Mouse (Mus musculus): ENCODE results near the gene Kif21b. TPM values are rescaled to one million over a fixed set of nuclear protein-coding genes. Genes with fewer than 3 reads are reported as not detected.

Kif21b gene
- total and polyA plus RNA-seq, 2 experiments from 2014 or later, result 26.8 to 144 TPM

DNA sequence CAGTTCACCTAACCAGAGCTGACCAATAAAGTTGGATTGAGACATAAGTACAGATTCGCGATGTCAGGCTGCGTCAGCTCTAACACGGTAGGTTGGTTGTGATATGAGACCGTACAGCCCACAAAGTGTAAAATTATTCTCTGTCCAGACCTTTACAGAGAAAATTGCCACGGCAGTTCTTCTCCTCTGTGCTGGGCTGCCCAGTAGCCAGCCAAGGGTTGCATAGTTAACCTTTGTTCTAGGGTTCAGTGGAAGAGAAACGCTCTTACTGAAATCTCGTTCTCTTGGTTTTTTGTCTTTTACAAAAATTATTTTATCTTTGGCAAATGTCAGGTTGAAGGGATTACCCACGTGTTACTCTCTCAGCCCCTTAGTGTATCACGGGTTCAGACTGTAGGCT lies 91.2 kb downstream of the Kif21b start:
- no peak for TF ChIP-seq CTCF (IDR thresholded peaks at IDR 0.05; ENCODE audit: low read depth)
- H3K4me1 ChIP-seq (ENCODE audit: insufficient read depth, low read length), result peaks cover 9% of the 10 kb centered on the region; the same call in 1 of the 2 replicates
- H3K9me3 ChIP-seq (ENCODE audit: low read length), result no peaks in the 10 kb centered on the region
- no peak overlapping the region for H3K9ac ChIP-seq (replicated peaks; ENCODE audit: low read length)
- ATAC-seq (no peak), DNase-seq (ENCODE audit: low spot score) (no peak)
- no peak overlapping the region for H3K4me3 ChIP-seq (ENCODE audit: low read length)
- no peaks in the 10 kb centered on the region for H3K36me3 ChIP-seq (ENCODE audit: insufficient read depth, low read length)
- 85% methylated on average over 10 of the region's 10 CpGs for WGBS
- H3K27ac ChIP-seq, result no peak overlapping the region
- no peak overlapping the region for H3K4me2 ChIP-seq (ENCODE audit: low read depth, low read length)
- no peaks in the 10 kb centered on the region for H3K27me3 ChIP-seq (ENCODE audit: insufficient read depth, low read length)

DNA sequence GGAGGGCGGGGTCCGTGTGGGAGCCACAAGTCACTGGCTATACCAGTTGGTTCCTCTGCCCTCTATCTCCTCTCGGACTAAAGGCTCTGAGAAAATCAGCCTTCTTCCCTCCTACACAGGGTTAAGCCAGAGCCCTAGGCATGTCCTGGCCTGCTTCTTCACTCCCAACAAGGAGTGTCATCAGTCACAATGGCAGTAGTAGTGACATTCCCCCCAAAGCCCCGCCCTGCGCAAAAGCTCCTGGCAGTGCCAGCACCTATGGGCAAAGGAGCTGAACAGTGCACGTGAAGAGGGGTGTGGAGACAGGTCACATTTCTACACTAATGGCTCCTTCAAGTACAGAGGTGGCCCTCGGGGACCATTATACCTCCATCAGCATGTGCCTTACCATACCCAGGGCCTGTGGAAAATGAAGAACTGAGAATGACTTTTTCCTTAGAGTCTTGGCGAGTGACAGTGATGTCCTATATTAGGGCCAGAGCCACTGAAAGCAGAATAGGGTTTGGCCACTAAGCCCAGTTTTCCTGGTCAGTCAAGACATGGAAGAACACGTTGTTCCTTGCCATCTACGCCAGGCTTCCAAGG lies 92.7 kb downstream of the Kif21b start:
- Histone ChIP-seq H3K4me1 (ENCODE audit: insufficient read depth, low read length) (peaks cover 22% of the 10 kb centered on the region; the same call in 1 of the 2 replicates), H3K4me2 (ENCODE audit: low read depth, low read length) (no peak overlapping the region), H3K27ac (no peak overlapping the region), H3K36me3 (ENCODE audit: insufficient read depth, low read length) (no peaks in the 10 kb centered on the region), H3K9ac (replicated peaks; ENCODE audit: low read length) (no peak overlapping the region), H3K4me3 (ENCODE audit: low read length) (no peak overlapping the region), H3K27me3 (ENCODE audit: insufficient read depth, low read length) (no peaks in the 10 kb centered on the region), H3K9me3 (ENCODE audit: low read length) (no peaks in the 10 kb centered on the region)
- no peak for ATAC-seq
- no peak for DNase-seq (ENCODE audit: low spot score)
- no peak for TF ChIP-seq CTCF (IDR thresholded peaks at IDR 0.05; ENCODE audit: low read depth)
- WGBS, result 91% methylated on average over 10 of the region's 10 CpGs

- DNase-seq (ENCODE audit: low spot score) (no peak), ATAC-seq (no peak)
- H3K27ac ChIP-seq, result no peak overlapping the region
- no peaks in the 10 kb centered on the region for H3K9me3 ChIP-seq (ENCODE audit: low read length)
- H3K4me1 ChIP-seq (ENCODE audit: insufficient read depth, low read length), result peaks cover 26% of the 10 kb centered on the region; the same call in 1 of the 2 replicates
- H3K27me3 ChIP-seq (ENCODE audit: insufficient read depth, low read length), result no peaks in the 10 kb centered on the region
- H3K4me3 ChIP-seq (ENCODE audit: low read length), result no peak overlapping the region
- no peak overlapping the region for H3K4me2 ChIP-seq (ENCODE audit: low read depth, low read length)
- no peak overlapping the region for H3K9ac ChIP-seq (replicated peaks; ENCODE audit: low read length)
- no peaks in the 10 kb centered on the region for H3K36me3 ChIP-seq (ENCODE audit: insufficient read depth, low read length)
- WGBS, result 79% methylated on average over 8 of the region's 8 CpGs
- TF ChIP-seq CTCF (IDR thresholded peaks at IDR 0.05; ENCODE audit: low read depth), result no peak
These were observed 94.7 kb downstream of the Kif21b start for GRCm38 (mm10) chr1:136225846-136226245.

DNA sequence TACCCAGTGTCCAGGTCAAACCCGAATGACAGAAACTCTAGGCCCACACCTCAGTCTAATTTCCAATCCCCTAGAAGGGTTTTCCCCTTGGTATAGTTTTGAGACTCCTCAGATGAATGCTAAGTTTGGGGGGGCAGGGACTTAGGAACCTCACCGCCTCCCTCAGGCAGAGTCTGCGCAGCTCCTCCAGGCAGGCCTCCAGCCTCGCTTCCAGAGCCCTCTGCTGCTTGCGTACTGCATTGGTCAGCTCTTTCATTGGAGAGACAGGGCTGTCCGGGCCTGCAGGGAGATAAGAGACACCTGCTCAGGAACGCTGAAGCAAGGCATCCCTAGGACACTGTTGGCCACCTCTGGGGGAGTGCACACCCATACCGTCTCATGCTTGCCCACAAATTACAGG lies 95.4 kb downstream of the Kif21b start:
- H3K4me2 ChIP-seq (ENCODE audit: low read depth, low read length), result no peak overlapping the region
- H3K9ac ChIP-seq (replicated peaks; ENCODE audit: low read length), result no peak overlapping the region
- H3K9me3 ChIP-seq (ENCODE audit: low read length), result no peaks in the 10 kb centered on the region
- no peak overlapping the region for H3K4me3 ChIP-seq (ENCODE audit: low read length)
- no peaks in the 10 kb centered on the region for H3K27me3 ChIP-seq (ENCODE audit: insufficient read depth, low read length)
- no peak for ATAC-seq
- no peak overlapping the region for H3K27ac ChIP-seq
- no peaks in the 10 kb centered on the region for H3K36me3 ChIP-seq (ENCODE audit: insufficient read depth, low read length)
- TF ChIP-seq CTCF (IDR thresholded peaks at IDR 0.05; ENCODE audit: low read depth), result no peak
- 96% methylated on average over 8 of the region's 8 CpGs for WGBS
- H3K4me1 ChIP-seq (ENCODE audit: insufficient read depth, low read length), result peaks cover 26% of the 10 kb centered on the region; the same call in 1 of the 2 replicates
- no peak for DNase-seq (ENCODE audit: low spot score)

Other genes starting within 250 kb of the Kif21b start
- 0.25 and 0.58 TPM in 2 replicates for gene Pkp1, start 212.2 kb upstream of the Kif21b start, total RNA-seq (2014; rRNA removed)
- 0.09 and 0.14 TPM in 2 replicates for gene Pkp1, start 212.2 kb upstream of the Kif21b start, polyA plus RNA-seq (2015; fragmentation: Nextera tagmentation; extraction: Ambion mirVana)
- gene Igfn1, start 125.0 kb upstream of the Kif21b start, total RNA-seq (2014; rRNA removed), result 0.11 TPM in 1 of 2 replicates, not detected in the other
- 0.04 and 0.05 TPM in 2 replicates for gene Igfn1, start 125.0 kb upstream of the Kif21b start, polyA plus RNA-seq (2015; fragmentation: Nextera tagmentation; extraction: Ambion mirVana)
- 152 and 166 TPM in 2 replicates for gene Tmem9, start 123.2 kb upstream of the Kif21b start, total RNA-seq (2014; rRNA removed)
- gene Tmem9, start 123.2 kb upstream of the Kif21b start, polyA plus RNA-seq (2015; fragmentation: Nextera tagmentation; extraction: Ambion mirVana), result 195 and 196 TPM in 2 replicates
- gene Ascl5, start 80.6 kb upstream of the Kif21b start, total RNA-seq (2014; rRNA removed), result not detected in 2 replicates
- 0.38 and 0.47 TPM in 2 replicates for gene Ascl5, start 80.6 kb upstream of the Kif21b start, polyA plus RNA-seq (2015; fragmentation: Nextera tagmentation; extraction: Ambion mirVana)
- gene Cacna1s, start 78.6 kb upstream of the Kif21b start, total RNA-seq (2014; rRNA removed), result 1.9 and 4.1 TPM in 2 replicates
- 0.53 and 0.69 TPM in 2 replicates for gene Cacna1s, start 78.6 kb upstream of the Kif21b start, polyA plus RNA-seq (2015; fragmentation: Nextera tagmentation; extraction: Ambion mirVana)
- gene Mroh3, start 81.4 kb downstream of the Kif21b start, total RNA-seq (2014; rRNA removed), result 0.84 TPM in 1 of 2 replicates, not detected in the other
- 0.19 and 0.23 TPM in 2 replicates for gene Mroh3, start 81.4 kb downstream of the Kif21b start, polyA plus RNA-seq (2015; fragmentation: Nextera tagmentation; extraction: Ambion mirVana)
- 4.5 and 11.3 TPM in 2 replicates for gene Inava, start 102.9 kb downstream of the Kif21b start, total RNA-seq (2014; rRNA removed)
- gene Inava, start 102.9 kb downstream of the Kif21b start, polyA plus RNA-seq (2015; fragmentation: Nextera tagmentation; extraction: Ambion mirVana), result 2.8 and 2.9 TPM in 2 replicates
- gene Gpr25, start 129.5 kb downstream of the Kif21b start, total RNA-seq (2014; rRNA removed), result 6.0 and 6.2 TPM in 2 replicates
- gene Gpr25, start 129.5 kb downstream of the Kif21b start, polyA plus RNA-seq (2015; fragmentation: Nextera tagmentation; extraction: Ambion mirVana), result 0.78 and 1.3 TPM in 2 replicates
- 99.1 and 108 TPM in 2 replicates for gene Camsap2, start 214.7 kb downstream of the Kif21b start, total RNA-seq (2014; rRNA removed)
- gene Camsap2, start 214.7 kb downstream of the Kif21b start, polyA plus RNA-seq (2015; fragmentation: Nextera tagmentation; extraction: Ambion mirVana), result 19.8 and 20.1 TPM in 2 replicates

Data from hindbrain, postnatal 0 days (tissue).